Mouse (Mus musculus): ENCODE measurements around the gene Cdk8. TPM values are rescaled to one million over a fixed set of nuclear protein-coding genes. Genes with fewer than 3 reads are reported as not detected.
A peak's percentile ranks its signal among the peaks of the same experiment; 100 is the strongest.

Gene Cdk8
- polyA plus RNA-seq, 1 experiment = 31.7 TPM

GRCm38 (mm10) chr5:146253644-146254043 is 22.6 kb downstream of the Cdk8 start:
- Histone ChIP-seq H3K27me3 (ENCODE audit: control insufficient read depth, insufficient read depth, low read length) (no peaks in the 10 kb centered on the region), H3K4me3 (ENCODE audit: low read depth, low read length) (no peak overlapping the region), H3K36me3 (ENCODE audit: control insufficient read depth, insufficient read depth, low read length) (no peaks in the 10 kb centered on the region), H3K4me1 (ENCODE audit: control insufficient read depth, insufficient read depth, insufficient read length, low read length) (peaks cover 9% of the 10 kb centered on the region), H3K27ac (ENCODE audit: insufficient read depth, low read depth, low read length) (no peak overlapping the region; the same call in 1 of the 2 replicates)
- WGBS = 58% methylated on average over 5 of the region's 5 CpGs
- TF ChIP-seq POLR2A (IDR thresholded peaks at IDR 0.05; ENCODE audit: low read depth, low read length) (no peak), CTCF (IDR thresholded peaks at IDR 0.05; ENCODE audit: extremely low read depth, insufficient read length, insufficient replicate concordance, low read depth, low read length) (no peak)

GRCm38 (mm10) chr5:146260003-146260402 is 29.0 kb downstream of the Cdk8 start:
- H3K27me3 ChIP-seq (ENCODE audit: control insufficient read depth, insufficient read depth, low read length) = no peaks in the 10 kb centered on the region
- H3K4me1 ChIP-seq (ENCODE audit: control insufficient read depth, insufficient read depth, insufficient read length, low read length) = no peaks in the 10 kb centered on the region
- 65% methylated on average over 9 of the region's 9 CpGs for WGBS
- H3K36me3 ChIP-seq (ENCODE audit: control insufficient read depth, insufficient read depth, low read length) = no peaks in the 10 kb centered on the region
- H3K27ac ChIP-seq (ENCODE audit: insufficient read depth, low read depth, low read length) = no peak overlapping the region
- no peak overlapping the region for H3K4me3 ChIP-seq (ENCODE audit: low read depth, low read length)
- TF ChIP-seq CTCF (IDR thresholded peaks at IDR 0.05; ENCODE audit: extremely low read depth, insufficient read length, insufficient replicate concordance, low read depth, low read length) (peak; percentile 50; the same call in 1 of the 2 replicates), POLR2A (IDR thresholded peaks at IDR 0.05; ENCODE audit: low read depth, low read length) (no peak)

- H3K4me1 ChIP-seq (ENCODE audit: control insufficient read depth, insufficient read depth, insufficient read length, low read length) = no peaks in the 10 kb centered on the region; the same call in 1 of the 2 replicates
- WGBS = 77% methylated on average over 4 of the region's 6 CpGs
- H3K27me3 ChIP-seq (ENCODE audit: control insufficient read depth, insufficient read depth, low read length) = no peaks in the 10 kb centered on the region
- H3K4me3 ChIP-seq (ENCODE audit: low read depth, low read length) = no peak overlapping the region
- no peak overlapping the region for H3K27ac ChIP-seq (ENCODE audit: insufficient read depth, low read depth, low read length)
- H3K36me3 ChIP-seq (ENCODE audit: control insufficient read depth, insufficient read depth, low read length) = 0 out of 2 replicates have a peak, but pooled peaks cover 2% of the 10 kb centered on the region
- TF ChIP-seq CTCF (IDR thresholded peaks at IDR 0.05; ENCODE audit: extremely low read depth, insufficient read length, insufficient replicate concordance, low read depth, low read length) (no peak), POLR2A (IDR thresholded peaks at IDR 0.05; ENCODE audit: low read depth, low read length) (no peak)
These were observed 35.0 kb downstream of the Cdk8 start for GRCm38 (mm10) chr5:146265934-146266591.

GRCm38 (mm10) chr5:146267776-146268175 is 36.7 kb downstream of the Cdk8 start:
- H3K36me3 ChIP-seq (ENCODE audit: control insufficient read depth, insufficient read depth, low read length) = peaks cover 5% of the 10 kb centered on the region; the same call in 1 of the 2 replicates
- H3K27ac ChIP-seq (ENCODE audit: insufficient read depth, low read depth, low read length) = no peak overlapping the region
- H3K4me1 ChIP-seq (ENCODE audit: control insufficient read depth, insufficient read depth, insufficient read length, low read length) = no peaks in the 10 kb centered on the region; the same call in 1 of the 2 replicates
- no peak overlapping the region for H3K4me3 ChIP-seq (ENCODE audit: low read depth, low read length)
- 87% methylated on average over 7 of the region's 7 CpGs for WGBS
- H3K27me3 ChIP-seq (ENCODE audit: control insufficient read depth, insufficient read depth, low read length) = no peaks in the 10 kb centered on the region
- TF ChIP-seq POLR2A (IDR thresholded peaks at IDR 0.05; ENCODE audit: low read depth, low read length) (no peak), CTCF (IDR thresholded peaks at IDR 0.05; ENCODE audit: extremely low read depth, insufficient read length, insufficient replicate concordance, low read depth, low read length) (no peak)

GRCm38 (mm10) chr5:146270593-146270992 is 39.6 kb downstream of the Cdk8 start:
- TF ChIP-seq CTCF (IDR thresholded peaks at IDR 0.05; ENCODE audit: extremely low read depth, insufficient read length, insufficient replicate concordance, low read depth, low read length) (no peak), POLR2A (IDR thresholded peaks at IDR 0.05; ENCODE audit: low read depth, low read length) (no peak)
- H3K27me3 ChIP-seq (ENCODE audit: control insufficient read depth, insufficient read depth, low read length) = no peaks in the 10 kb centered on the region
- 56% methylated on average over 9 of the region's 9 CpGs for WGBS
- peak overlapping the region; percentile 38 for H3K27ac ChIP-seq (ENCODE audit: insufficient read depth, low read depth, low read length)
- H3K4me3 ChIP-seq (ENCODE audit: low read depth, low read length) = no peak overlapping the region
- peaks cover 10% of the 10 kb centered on the region for H3K36me3 ChIP-seq (ENCODE audit: control insufficient read depth, insufficient read depth, low read length)
- no peaks in the 10 kb centered on the region; the same call in 1 of the 2 replicates for H3K4me1 ChIP-seq (ENCODE audit: control insufficient read depth, insufficient read depth, insufficient read length, low read length)

- 93% methylated on average over 5 of the region's 5 CpGs for WGBS
- H3K27ac ChIP-seq (ENCODE audit: insufficient read depth, low read depth, low read length) = no peak overlapping the region
- no peak for TF ChIP-seq POLR2A (IDR thresholded peaks at IDR 0.05; ENCODE audit: low read depth, low read length)
- TF ChIP-seq CTCF (IDR thresholded peaks at IDR 0.05; ENCODE audit: extremely low read depth, insufficient read length, insufficient replicate concordance, low read depth, low read length) = no peak
- H3K4me3 ChIP-seq (ENCODE audit: low read depth, low read length) = no peak overlapping the region
- peaks cover 12% of the 10 kb centered on the region for H3K36me3 ChIP-seq (ENCODE audit: control insufficient read depth, insufficient read depth, low read length)
- no peaks in the 10 kb centered on the region; the same call in 1 of the 2 replicates for H3K4me1 ChIP-seq (ENCODE audit: control insufficient read depth, insufficient read depth, insufficient read length, low read length)
- no peaks in the 10 kb centered on the region for H3K27me3 ChIP-seq (ENCODE audit: control insufficient read depth, insufficient read depth, low read length)
These were observed 40.6 kb downstream of the Cdk8 start for GRCm38 (mm10) chr5:146271662-146272061.

GRCm38 (mm10) chr5:146273096-146273495 is 42.1 kb downstream of the Cdk8 start:
- Histone ChIP-seq H3K4me3 (ENCODE audit: low read depth, low read length) (no peak overlapping the region), H3K4me1 (ENCODE audit: control insufficient read depth, insufficient read depth, insufficient read length, low read length) (no peaks in the 10 kb centered on the region; the same call in 1 of the 2 replicates), H3K27me3 (ENCODE audit: control insufficient read depth, insufficient read depth, low read length) (no peaks in the 10 kb centered on the region), H3K27ac (ENCODE audit: insufficient read depth, low read depth, low read length) (no peak overlapping the region), H3K36me3 (ENCODE audit: control insufficient read depth, insufficient read depth, low read length) (peaks cover 12% of the 10 kb centered on the region)
- TF ChIP-seq POLR2A (IDR thresholded peaks at IDR 0.05; ENCODE audit: low read depth, low read length) (no peak), CTCF (IDR thresholded peaks at IDR 0.05; ENCODE audit: extremely low read depth, insufficient read length, insufficient replicate concordance, low read depth, low read length) (no peak)
- 84% methylated on average over 4 of the region's 4 CpGs for WGBS
